Mouse (Mus musculus): Measurements from ENCODE around the gene Ahcyl1.

- TF ChIP-seq POLR2A (IDR thresholded peaks at IDR 0.05; ENCODE audit: control insufficient read depth, extremely low read depth, insufficient read depth, low read length, poor library complexity) (no peak), CTCF (IDR thresholded peaks at IDR 0.05; ENCODE audit: borderline replicate concordance, control insufficient read depth, extremely low read depth, insufficient read depth, low read length, poor library complexity) (no peak)
These were observed 19.6 kb upstream of the Ahcyl1 start for GRCm38 (mm10) chr3:107715971-107716370.
